Mouse (Mus musculus) erythroblast, embryonic 14.5 days (primary cell): ENCODE data around the gene Capn7.

Source experiments
- GATA1 ChIP-seq: IDR thresholded peaks from 2 replicates; pipeline ENCODE4 v1.6.1; 2012; ENCODE audit warnings: low read length, inconsistent platforms, mixed read lengths
- TAL1 ChIP-seq: IDR thresholded peaks from 3 replicates; pipeline ENCODE4 v1.6.1; 2012; ENCODE audit warnings: low read length, inconsistent platforms, mixed read lengths

GRCm38 (mm10) chr14:31337947-31338346 lies 1.5 kb downstream of the Capn7 start:
- no peak for TF ChIP-seq GATA1
- no peak for TF ChIP-seq TAL1
